Mouse (Mus musculus) cerebellum, adult 2 months (tissue): ENCODE results near the gene Ldb1.

ENCODE experiments used
- CTCF ChIP-seq: fragments of 200-500 bp; IDR thresholded peaks from 2 replicates; pipeline ENCODE4 v1.5.1; 2011; ENCODE audit warnings: low read depth, mild to moderate bottlenecking, control low read depth, low read length, moderate library complexity, borderline replicate concordance; ENCODE audit not compliant: insufficient read depth
- POLR2A ChIP-seq: fragments of 200-500 bp; IDR thresholded peaks from 2 replicates; pipeline ENCODE4 v1.6.1; 2011; ENCODE audit warnings: low read length, control low read depth, borderline replicate concordance; ENCODE audit not compliant: insufficient read depth

- TF ChIP-seq POLR2A (peak; percentile 56), CTCF (no peak)
Observed at GRCm38 (mm10) chr19:46039478-46039877, 5.5 kb downstream of the Ldb1 start.
